8 mouse cellular contexts compared by ENCODE assay signal in genomic region chr3:129724505-129724904, GRCm38 (mm10). TPM values are rescaled to one million over a fixed set of nuclear protein-coding genes. Genes with fewer than 3 reads are reported as not detected.
DNase-seq lines count a peak whose midpoint lies in the region; ATAC-seq and TF ChIP-seq lines count a peak whose summit lies in the region.

No protein-coding gene starts in this region.

- no peak for TF ChIP-seq CTCF in E14TG2a.4 (conservative IDR thresholded peaks at IDR 0.05; ENCODE audit: low read length)

- DNase-seq in testis, postnatal 10 days (ENCODE audit: low spot score) = peak; percentile 34
- DNase-seq in Muller cell, postnatal 12 days (ENCODE audit: inconsistent ontology term) = no peak
- DNase-seq in layer of hippocampus, postnatal 36 days = no peak

- H3K36me3 ChIP-seq in erythroblast, embryonic 14.5 days (ENCODE audit: control insufficient read depth) = no peaks in the 10 kb centered on the region
- no peaks in the 10 kb centered on the region for H3K36me3 ChIP-seq in E14TG2a.4 (ENCODE audit: insufficient read depth, low read length)
- H3K36me3 ChIP-seq in forebrain, embryonic 15.5 days = no peaks in the 10 kb centered on the region
- H3K36me3 ChIP-seq in liver, embryonic 15.5 days (replicated peaks) = no peaks in the 10 kb centered on the region

- H3K9me3 ChIP-seq in erythroblast, embryonic 14.5 days (ENCODE audit: control insufficient read depth, low read length) = no peaks in the 10 kb centered on the region
- H3K9me3 ChIP-seq in E14TG2a.4 (ENCODE audit: low read length) = no peaks in the 10 kb centered on the region
- no peaks in the 10 kb centered on the region for H3K9me3 ChIP-seq in forebrain, embryonic 15.5 days
- no peaks in the 10 kb centered on the region for H3K9me3 ChIP-seq in liver, embryonic 15.5 days (replicated peaks)

- H3K27me3 ChIP-seq in erythroblast, embryonic 14.5 days (ENCODE audit: control insufficient read depth) = no peaks in the 10 kb centered on the region; the same call in 1 of the 2 replicates
- H3K27me3 ChIP-seq in E14TG2a.4 (ENCODE audit: insufficient read depth, low read length) = 0 out of 2 replicates have a peak, but pooled peaks cover 4% of the 10 kb centered on the region
- H3K27me3 ChIP-seq in forebrain, embryonic 15.5 days = no peaks in the 10 kb centered on the region
- H3K27me3 ChIP-seq in liver, embryonic 15.5 days = no peaks in the 10 kb centered on the region

- H3K4me3 ChIP-seq in erythroblast, embryonic 14.5 days (replicated peaks) = peak overlapping the region; percentile 76
- peak overlapping the region; percentile 83 for H3K4me3 ChIP-seq in E14TG2a.4 (replicated peaks; ENCODE audit: low read length)
- H3K4me3 ChIP-seq in forebrain, embryonic 15.5 days = peak overlapping the region; percentile 60
- peak overlapping the region; percentile 74 for H3K4me3 ChIP-seq in liver, embryonic 15.5 days (replicated peaks)

- 65% methylated on average over 5 of the region's 5 CpGs for WGBS in forebrain, embryonic 15.5 days
- 66% methylated on average over 5 of the region's 5 CpGs for WGBS in liver, embryonic 15.5 days (ENCODE audit: insufficient replicate concordance)

- H3K4me1 ChIP-seq in erythroblast, embryonic 14.5 days (ENCODE audit: control insufficient read depth) = peaks cover 16% of the 10 kb centered on the region
- no peaks in the 10 kb centered on the region; the same call in 1 of the 2 replicates for H3K4me1 ChIP-seq in E14TG2a.4 (replicated peaks; ENCODE audit: low read depth, low read length)
- H3K4me1 ChIP-seq in forebrain, embryonic 15.5 days = peaks cover 8% of the 10 kb centered on the region
- H3K4me1 ChIP-seq in liver, embryonic 15.5 days (replicated peaks) = peaks cover 10% of the 10 kb centered on the region

- peak overlapping the region; percentile 86 for H3K27ac ChIP-seq in forebrain, embryonic 15.5 days (replicated peaks)
- H3K27ac ChIP-seq in liver, embryonic 15.5 days (replicated peaks) = peak overlapping the region; percentile 74; the same call in 1 of the 2 replicates

- peak overlapping the region; percentile 55; the same call in 1 of the 2 replicates for H3K9ac ChIP-seq in forebrain, embryonic 15.5 days (replicated peaks)
- peak overlapping the region; percentile 48 for H3K9ac ChIP-seq in liver, embryonic 15.5 days

- peak overlapping the region; percentile 75 for H3K4me2 ChIP-seq in forebrain, embryonic 15.5 days (replicated peaks)
- peak overlapping the region; percentile 83 for H3K4me2 ChIP-seq in liver, embryonic 15.5 days

- ATAC-seq in erythroblast, adult 5-6 weeks (replicated peaks; ENCODE audit: low FRiP score, poor library complexity, severe bottlenecking) = no peak
- peak; percentile 41 for ATAC-seq in forebrain, embryonic 15.5 days (replicated peaks)
- no peak for ATAC-seq in liver, embryonic 15.5 days (ENCODE audit: insufficient read depth)

RNA-seq across cellular contexts. Expression of gene Egf, which starts 30.6 kb away (rescaled TPM):
- 0.01 TPM in 1 of 2 replicates, not detected in the other for polyA plus RNA-seq in erythroblast, embryonic 14.5 days (2012)
- not detected in 2 replicates for total RNA-seq in erythroblast, adult 5-6 weeks (2015; ENCODE audit: low replicate concordance)
- 0.51 and 0.70 TPM in 2 replicates for total RNA-seq in erythroblast, adult 5-6 weeks (2017; ENCODE audit: low replicate concordance)
- polyA plus RNA-seq in forebrain, embryonic 15.5 days (2015; fragmentation: Nextera tagmentation; extraction: Ambion mirVana) = 1.8 and 2.2 TPM in 2 replicates
- 0.33 and 0.47 TPM in 2 replicates for polyA plus RNA-seq in liver, embryonic 15.5 days (2015; fragmentation: Nextera tagmentation; extraction: Ambion mirVana)
- 1 to 10 TPM; 1.2 to 2.0 TPM for total RNA-seq in layer of hippocampus, postnatal 36 days (2021)
